ENCODE assay signal across 29 mouse cellular contexts in the genomic region with DNA sequence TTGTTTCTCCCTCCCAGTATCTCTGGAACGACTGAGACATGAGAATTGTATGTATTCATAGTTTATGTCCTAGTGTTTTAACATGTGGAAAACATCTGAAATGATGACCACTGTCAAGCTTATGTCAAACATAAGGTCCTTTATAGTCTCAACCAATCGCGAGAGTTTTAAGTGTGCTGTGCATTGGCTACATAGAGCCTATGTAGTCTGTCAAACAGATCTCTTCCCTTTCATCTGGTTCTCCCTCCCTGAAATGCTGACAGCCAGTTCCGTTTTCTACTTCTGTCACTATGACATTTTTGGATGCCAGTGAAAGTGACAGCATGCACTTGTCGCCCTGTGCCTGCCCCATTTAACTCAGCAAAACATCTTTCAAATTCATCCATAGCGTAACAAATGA.
DNase-seq lines count a peak whose midpoint lies in the region; ATAC-seq and TF ChIP-seq lines count a peak whose summit lies in the region.
"Had no signal": no experiment of that assay in that cellular context is flagged by ENCODE, and none has a peak within 500 bp of the region (broad histone marks: within the 10 kb centered on the region; RNA-seq: fewer than 3 reads in every experiment).

No protein-coding gene starts in this region.

- H3K9me3 ChIP-seq in heart, embryonic 12.5 days (replicated peaks) = no peaks in the 10 kb centered on the region
- H3K9me3 ChIP-seq in heart, embryonic 16.5 days (replicated peaks; ENCODE audit: control insufficient read depth, low read length) = no peaks in the 10 kb centered on the region
- H3K9me3 ChIP-seq in lung, embryonic 14.5 days (ENCODE audit: low read depth, low read length) = no peaks in the 10 kb centered on the region
- H3K9me3 ChIP-seq: embryonic facial prominence, embryonic 13.5 days; forebrain, embryonic 12.5 days; hindbrain, embryonic 13.5 days; limb, embryonic 10.5 days; limb, embryonic 15.5 days; liver, embryonic 13.5 days; midbrain, embryonic 13.5 days; neural tube, embryonic 13.5 days had no signal

- no peak overlapping the region for H3K27ac ChIP-seq in heart, embryonic 12.5 days (ENCODE audit: poor library complexity, severe bottlenecking)
- H3K27ac ChIP-seq in heart, embryonic 16.5 days (ENCODE audit: low read length) = no peak overlapping the region; the same call in 1 of the 2 replicates
- H3K27ac ChIP-seq in lung, embryonic 14.5 days (ENCODE audit: low read depth) = no peak overlapping the region
- H3K27ac ChIP-seq: embryonic facial prominence, embryonic 13.5 days; forebrain, embryonic 12.5 days; hindbrain, embryonic 13.5 days; kidney, postnatal 0 days; limb, embryonic 10.5 days; limb, embryonic 15.5 days; liver, embryonic 13.5 days; macrophage; midbrain, embryonic 13.5 days; neural tube, embryonic 13.5 days; stomach, postnatal 0 days had no signal

- no peaks in the 10 kb centered on the region for H3K27me3 ChIP-seq in heart, embryonic 12.5 days (replicated peaks)
- no peaks in the 10 kb centered on the region for H3K27me3 ChIP-seq in heart, embryonic 16.5 days (ENCODE audit: control insufficient read depth, insufficient read depth, low read length)
- H3K27me3 ChIP-seq in lung, embryonic 14.5 days (ENCODE audit: insufficient read depth, low read length) = no peaks in the 10 kb centered on the region
- H3K27me3 ChIP-seq: embryonic facial prominence, embryonic 13.5 days; forebrain, embryonic 12.5 days; hindbrain, embryonic 13.5 days; limb, embryonic 15.5 days; liver, embryonic 13.5 days; midbrain, embryonic 13.5 days; neural tube, embryonic 13.5 days had no signal

- WGBS in heart, embryonic 12.5 days = 56% methylated on average over 6 of the region's 6 CpGs
- 44% methylated on average over 6 of the region's 6 CpGs for WGBS in heart, embryonic 16.5 days
- 53% methylated on average over 6 of the region's 6 CpGs for WGBS in lung, embryonic 14.5 days

- no peaks in the 10 kb centered on the region for H3K36me3 ChIP-seq in heart, embryonic 12.5 days
- no peaks in the 10 kb centered on the region for H3K36me3 ChIP-seq in heart, embryonic 16.5 days (ENCODE audit: control insufficient read depth, insufficient read depth)
- no peaks in the 10 kb centered on the region for H3K36me3 ChIP-seq in lung, embryonic 14.5 days (ENCODE audit: insufficient read depth)
- H3K36me3 ChIP-seq: embryonic facial prominence, embryonic 13.5 days; forebrain, embryonic 12.5 days; hindbrain, embryonic 13.5 days; limb, embryonic 10.5 days; limb, embryonic 15.5 days; liver, embryonic 13.5 days; midbrain, embryonic 13.5 days; neural tube, embryonic 13.5 days had no signal

- no peak for ATAC-seq in heart, embryonic 12.5 days (ENCODE audit: insufficient number of reproducible peaks, low FRiP score)
- peak; percentile 29 for ATAC-seq in heart, embryonic 16.5 days (replicated peaks; ENCODE audit: extremely low read depth, insufficient read depth, low FRiP score)
- peak; percentile 65; the same call in 1 of the 2 replicates for ATAC-seq in lung, embryonic 14.5 days (ENCODE audit: insufficient read depth)
- ATAC-seq: intestine, embryonic 16.5 days; midbrain, embryonic 13.5 days had no signal

- no peak overlapping the region for H3K4me2 ChIP-seq in heart, embryonic 12.5 days
- no peak overlapping the region for H3K4me2 ChIP-seq in heart, embryonic 16.5 days (ENCODE audit: low read depth, low read length)
- H3K4me2 ChIP-seq in lung, embryonic 14.5 days = no peak overlapping the region
- H3K4me2 ChIP-seq: embryonic facial prominence, embryonic 13.5 days; forebrain, embryonic 12.5 days; hindbrain, embryonic 13.5 days; limb, embryonic 15.5 days; liver, embryonic 13.5 days; midbrain, embryonic 13.5 days; neural tube, embryonic 13.5 days had no signal

- DNase-seq in heart, adult 11 months = peak; percentile 89
- DNase-seq in heart, adult 9 months (ENCODE audit: low spot score in 2 of 2) = no peak
- DNase-seq in lung, embryonic 14.5 days = peak; percentile 34
- DNase-seq in lung, postnatal 10 days = no peak
- DNase-seq: adrenal gland, postnatal 25 days; B cell, adult 2 months; cerebellum, adult 18-20 months; cerebellum, postnatal 10 days; kidney, adult 8-10 months; kidney, postnatal 4 days; layer of hippocampus, postnatal 36 days; liver, embryonic 13.5 days; lung, adult 18-20 months; right cerebral cortex, postnatal 4 days; thymus, adult 18-20 months; thymus, postnatal 25 days had no signal

- no peak for TF ChIP-seq CTCF in lung, embryonic 14.5 days (IDR thresholded peaks at IDR 0.05; ENCODE audit: low read depth)

- peaks cover 16% of the 10 kb centered on the region for H3K4me1 ChIP-seq in heart, embryonic 12.5 days (replicated peaks)
- peaks cover 17% of the 10 kb centered on the region for H3K4me1 ChIP-seq in heart, embryonic 16.5 days (ENCODE audit: control insufficient read depth, insufficient read depth, low read length)
- no peaks in the 10 kb centered on the region for H3K4me1 ChIP-seq in lung, embryonic 14.5 days (ENCODE audit: insufficient read depth)
- H3K4me1 ChIP-seq: forebrain, embryonic 12.5 days; hindbrain, embryonic 13.5 days; limb, embryonic 15.5 days; liver, embryonic 13.5 days; midbrain, embryonic 13.5 days; neural tube, embryonic 13.5 days had no signal

- H3K9ac ChIP-seq in heart, embryonic 12.5 days = no peak overlapping the region
- no peak overlapping the region for H3K9ac ChIP-seq in heart, embryonic 16.5 days (ENCODE audit: low read length)
- no peak overlapping the region for H3K9ac ChIP-seq in lung, embryonic 14.5 days
- H3K9ac ChIP-seq: embryonic facial prominence, embryonic 13.5 days; forebrain, embryonic 12.5 days; hindbrain, embryonic 13.5 days; limb, embryonic 15.5 days; liver, embryonic 13.5 days; midbrain, embryonic 13.5 days; neural tube, embryonic 13.5 days had no signal

- no peak overlapping the region for H3K4me3 ChIP-seq in heart, embryonic 12.5 days
- H3K4me3 ChIP-seq in heart, embryonic 16.5 days (ENCODE audit: low read length) = no peak overlapping the region
- H3K4me3 ChIP-seq in lung, embryonic 14.5 days (ENCODE audit: low read depth, low read length) = no peak overlapping the region
- H3K4me3 ChIP-seq: embryonic facial prominence, embryonic 13.5 days; forebrain, embryonic 12.5 days; hindbrain, embryonic 13.5 days; limb, embryonic 10.5 days; limb, embryonic 15.5 days; liver, embryonic 13.5 days; midbrain, embryonic 13.5 days; neural tube, embryonic 13.5 days had no signal

Comparison
In these comparisons a context has a peak if more than half of its experiments do, and no peak if none do; other contexts are left out.
1. DNase-seq: peak in heart, adult 11 months (single experiment) and lung, embryonic 14.5 days (single experiment); none in heart, adult 9 months (0 of 2) and lung, postnatal 10 days (single experiment).